Mouse (Mus musculus): Measurements from ENCODE around the gene Espn. TPM values are rescaled to one million over a fixed set of nuclear protein-coding genes. Genes with fewer than 3 reads are reported as not detected.

The Espn gene
- polyA plus RNA-seq (2015; fragmentation: Nextera tagmentation; extraction: Ambion mirVana), result 13.8 and 14.4 TPM in 2 replicates

DNA sequence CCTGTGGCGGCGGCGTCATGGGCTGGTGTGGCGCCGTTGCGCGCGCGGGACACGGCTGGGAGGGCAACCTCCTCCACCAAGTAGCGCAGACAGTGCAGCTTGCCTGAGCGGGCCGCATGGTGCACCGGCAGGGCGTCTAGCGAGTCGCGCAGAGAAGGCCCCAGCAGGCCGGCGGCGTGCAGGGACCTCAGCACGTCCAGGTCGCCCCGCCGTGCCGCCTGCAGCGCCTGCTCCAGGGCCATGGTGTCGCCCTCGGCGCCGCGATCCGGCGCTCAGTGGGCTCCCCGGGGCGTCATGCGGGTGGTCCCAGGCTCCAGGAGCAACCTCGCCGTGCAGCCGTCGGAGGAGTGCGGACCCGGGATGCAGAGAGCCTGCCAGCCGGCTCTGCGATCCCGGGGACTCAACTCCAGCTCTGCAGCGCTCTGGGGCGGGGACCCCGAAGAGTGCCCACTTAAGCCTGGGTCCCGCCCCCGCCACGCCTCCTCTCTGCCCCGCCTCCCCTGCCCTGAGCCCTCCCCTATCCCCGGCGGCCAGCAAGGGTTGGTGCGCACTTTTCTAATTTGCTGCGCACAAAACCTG, at the start of gene Espn:
Espn (minus strand) TSS at position 406 of the 579 bp plus-strand sequence.
- DNase-seq (ENCODE audit: low spot score), result peak; percentile 76
- TF ChIP-seq EP300 (optimal IDR thresholded peaks at IDR 0.05), result no peak
- no peak for TF ChIP-seq CTCF (IDR thresholded peaks at IDR 0.05; ENCODE audit: low read depth)
- Histone ChIP-seq H3K9me3 (ENCODE audit: control insufficient read depth, low read length) (no peaks in the 10 kb centered on the region), H3K4me2 (replicated peaks; ENCODE audit: low read depth) (peak within 1 kb of the TSS; percentile 60), H3K4me3 (ENCODE audit: low read depth, low read length) (peak within 1 kb of the TSS; percentile 39), H3K27ac (replicated peaks) (no peak within 1 kb of the TSS), H3K27me3 (ENCODE audit: control insufficient read depth, insufficient read depth, low read length) (0 out of 2 replicates have a peak, but pooled peaks cover 2% of the 10 kb centered on the region), H3K9ac (ENCODE audit: low read length) (peak within 1 kb of the TSS; percentile 41), H3K36me3 (ENCODE audit: control insufficient read depth, insufficient read depth, low read length) (no peaks in the 10 kb centered on the region), H3K4me1 (replicated peaks; ENCODE audit: control insufficient read depth, insufficient read depth) (0 out of 2 replicates have a peak, but pooled peaks cover 2% of the 10 kb centered on the region)
- ATAC-seq (ENCODE audit: low FRiP score, low TSS enrichment), result peak; percentile 55
- WGBS, result 2% methylated on average over 48 of the region's 57 CpGs

- ATAC-seq (ENCODE audit: low FRiP score, low TSS enrichment), result no peak
- Histone ChIP-seq H3K4me1 (replicated peaks; ENCODE audit: control insufficient read depth, insufficient read depth) (no peaks in the 10 kb centered on the region), H3K4me3 (ENCODE audit: low read depth, low read length) (no peak overlapping the region), H3K27ac (replicated peaks) (no peak overlapping the region), H3K27me3 (ENCODE audit: control insufficient read depth, insufficient read depth, low read length) (no peaks in the 10 kb centered on the region), H3K36me3 (ENCODE audit: control insufficient read depth, insufficient read depth, low read length) (no peaks in the 10 kb centered on the region), H3K9ac (ENCODE audit: low read length) (no peak overlapping the region), H3K9me3 (ENCODE audit: control insufficient read depth, low read length) (no peaks in the 10 kb centered on the region), H3K4me2 (replicated peaks; ENCODE audit: low read depth) (no peak overlapping the region)
- no peak for TF ChIP-seq CTCF (IDR thresholded peaks at IDR 0.05; ENCODE audit: low read depth)
- no peak for TF ChIP-seq EP300 (optimal IDR thresholded peaks at IDR 0.05)
- DNase-seq (ENCODE audit: low spot score), result no peak
- 40% methylated on average over 6 of the region's 6 CpGs for WGBS
Observed at GRCm38 (mm10) chr4:152201492-152201891, 49.3 kb upstream of the Espn start.

DNA sequence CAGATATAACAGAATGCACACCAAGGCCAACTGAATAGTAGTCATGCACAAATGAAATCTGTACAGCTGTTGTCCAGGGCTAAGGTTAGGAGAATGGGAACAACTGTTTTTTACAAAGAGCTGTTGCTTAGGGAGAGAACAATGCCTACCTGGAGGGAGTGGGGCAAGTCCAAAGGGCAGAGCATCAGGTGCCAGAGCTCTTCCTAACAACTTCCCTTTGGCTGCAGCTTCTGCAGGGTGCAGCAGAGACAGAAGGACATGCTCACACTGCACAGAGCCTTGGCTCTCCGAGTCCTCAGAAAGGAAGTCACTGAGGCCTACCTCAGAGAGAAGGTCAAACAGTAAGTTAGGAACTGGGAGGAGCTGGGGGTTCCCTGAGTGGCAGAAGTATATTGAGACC, 47.4 kb upstream of the Espn start:
- ATAC-seq (ENCODE audit: low FRiP score, low TSS enrichment) (peak; percentile 31; the same call in 1 of the 2 replicates), DNase-seq (ENCODE audit: low spot score) (no peak)
- no peak overlapping the region for H3K27ac ChIP-seq (replicated peaks)
- H3K36me3 ChIP-seq (ENCODE audit: control insufficient read depth, insufficient read depth, low read length), result no peaks in the 10 kb centered on the region
- H3K4me2 ChIP-seq (replicated peaks; ENCODE audit: low read depth), result no peak overlapping the region
- no peak overlapping the region for H3K4me3 ChIP-seq (ENCODE audit: low read depth, low read length)
- no peaks in the 10 kb centered on the region for H3K4me1 ChIP-seq (replicated peaks; ENCODE audit: control insufficient read depth, insufficient read depth)
- WGBS, result 71% methylated on average over 1 of the region's 1 CpGs
- no peaks in the 10 kb centered on the region for H3K27me3 ChIP-seq (ENCODE audit: control insufficient read depth, insufficient read depth, low read length)
- H3K9me3 ChIP-seq (ENCODE audit: control insufficient read depth, low read length), result no peaks in the 10 kb centered on the region
- TF ChIP-seq CTCF (IDR thresholded peaks at IDR 0.05; ENCODE audit: low read depth) (no peak), EP300 (optimal IDR thresholded peaks at IDR 0.05) (no peak)
- H3K9ac ChIP-seq (ENCODE audit: low read length), result no peak overlapping the region

GRCm38 (mm10) chr4:152197545-152197944, 45.4 kb upstream of the Espn start:
- ATAC-seq (ENCODE audit: low FRiP score, low TSS enrichment) (peak; percentile 85), DNase-seq (ENCODE audit: low spot score) (no peak)
- no peak for TF ChIP-seq CTCF (IDR thresholded peaks at IDR 0.05; ENCODE audit: low read depth)
- TF ChIP-seq EP300 (optimal IDR thresholded peaks at IDR 0.05), result no peak
- Histone ChIP-seq H3K4me2 (replicated peaks; ENCODE audit: low read depth) (no peak overlapping the region), H3K27ac (replicated peaks) (no peak overlapping the region), H3K4me3 (ENCODE audit: low read depth, low read length) (no peak overlapping the region), H3K36me3 (ENCODE audit: control insufficient read depth, insufficient read depth, low read length) (no peaks in the 10 kb centered on the region), H3K9ac (ENCODE audit: low read length) (no peak overlapping the region), H3K9me3 (ENCODE audit: control insufficient read depth, low read length) (no peaks in the 10 kb centered on the region), H3K4me1 (replicated peaks; ENCODE audit: control insufficient read depth, insufficient read depth) (no peaks in the 10 kb centered on the region), H3K27me3 (ENCODE audit: control insufficient read depth, insufficient read depth, low read length) (no peaks in the 10 kb centered on the region)
- WGBS, result 59% methylated on average over 5 of the region's 5 CpGs

- no peak for TF ChIP-seq EP300 (optimal IDR thresholded peaks at IDR 0.05)
- TF ChIP-seq CTCF (IDR thresholded peaks at IDR 0.05; ENCODE audit: low read depth), result no peak
- DNase-seq (ENCODE audit: low spot score) (no peak), ATAC-seq (ENCODE audit: low FRiP score, low TSS enrichment) (no peak)
- Histone ChIP-seq H3K9me3 (ENCODE audit: control insufficient read depth, low read length) (no peaks in the 10 kb centered on the region), H3K4me3 (ENCODE audit: low read depth, low read length) (no peak overlapping the region), H3K4me1 (replicated peaks; ENCODE audit: control insufficient read depth, insufficient read depth) (no peaks in the 10 kb centered on the region), H3K4me2 (replicated peaks; ENCODE audit: low read depth) (no peak overlapping the region), H3K27ac (replicated peaks) (no peak overlapping the region), H3K9ac (ENCODE audit: low read length) (no peak overlapping the region), H3K36me3 (ENCODE audit: control insufficient read depth, insufficient read depth, low read length) (no peaks in the 10 kb centered on the region), H3K27me3 (ENCODE audit: control insufficient read depth, insufficient read depth, low read length) (no peaks in the 10 kb centered on the region)
- WGBS, result 87% methylated on average over 8 of the region's 9 CpGs
Observed at GRCm38 (mm10) chr4:152196276-152196675, 44.1 kb upstream of the Espn start.

DNA sequence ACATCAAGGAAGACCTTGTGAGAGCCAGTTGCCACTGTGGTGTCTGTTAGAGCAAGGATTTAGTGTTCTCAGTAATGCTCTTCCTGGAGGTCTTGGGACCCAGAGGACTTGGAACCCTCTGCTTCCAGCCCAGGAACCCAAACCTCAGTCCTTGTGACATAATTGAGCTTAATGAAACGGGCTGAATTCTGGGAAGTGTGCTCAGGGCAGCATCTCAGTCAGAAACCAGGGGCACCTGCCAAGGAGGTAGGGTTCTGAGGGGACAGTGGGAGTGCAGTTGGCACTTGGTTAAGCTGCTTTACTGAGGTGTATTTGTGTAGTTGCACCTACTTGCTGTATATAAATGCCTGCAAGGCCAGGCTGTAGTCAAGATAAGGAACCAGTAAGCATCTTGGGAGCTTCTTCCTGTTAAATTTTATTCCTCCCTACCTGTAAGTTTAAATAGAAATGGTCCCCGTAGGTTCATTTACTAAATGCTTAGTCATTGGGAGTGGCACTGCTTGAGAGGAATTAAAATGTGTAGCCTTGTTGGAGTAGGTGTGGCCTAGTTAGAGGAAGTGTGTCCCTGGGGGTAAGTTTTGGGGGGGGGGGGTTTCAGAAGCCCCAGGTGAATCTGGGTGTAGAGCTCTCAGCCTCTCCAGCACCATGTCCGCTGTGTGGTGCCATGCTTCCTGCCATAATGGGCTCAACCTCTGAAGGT, 42.5 kb upstream of the Espn start:
- DNase-seq (ENCODE audit: low spot score), result no peak
- no peak overlapping the region for H3K9ac ChIP-seq (ENCODE audit: low read length)
- no peaks in the 10 kb centered on the region for H3K27me3 ChIP-seq (ENCODE audit: control insufficient read depth, insufficient read depth, low read length)
- H3K4me2 ChIP-seq (replicated peaks; ENCODE audit: low read depth), result no peak overlapping the region
- no peaks in the 10 kb centered on the region for H3K36me3 ChIP-seq (ENCODE audit: control insufficient read depth, insufficient read depth, low read length)
- no peak overlapping the region for H3K4me3 ChIP-seq (ENCODE audit: low read depth, low read length)
- no peaks in the 10 kb centered on the region for H3K9me3 ChIP-seq (ENCODE audit: control insufficient read depth, low read length)
- ATAC-seq (ENCODE audit: low FRiP score, low TSS enrichment), result no peak
- TF ChIP-seq CTCF (IDR thresholded peaks at IDR 0.05; ENCODE audit: low read depth), result no peak
- no peak for TF ChIP-seq EP300 (optimal IDR thresholded peaks at IDR 0.05)
- 69% methylated on average over 3 of the region's 3 CpGs for WGBS
- no peak overlapping the region for H3K27ac ChIP-seq (replicated peaks)
- H3K4me1 ChIP-seq (replicated peaks; ENCODE audit: control insufficient read depth, insufficient read depth), result no peaks in the 10 kb centered on the region

Data from stomach, postnatal 0 days (tissue).